In the genomic region with DNA sequence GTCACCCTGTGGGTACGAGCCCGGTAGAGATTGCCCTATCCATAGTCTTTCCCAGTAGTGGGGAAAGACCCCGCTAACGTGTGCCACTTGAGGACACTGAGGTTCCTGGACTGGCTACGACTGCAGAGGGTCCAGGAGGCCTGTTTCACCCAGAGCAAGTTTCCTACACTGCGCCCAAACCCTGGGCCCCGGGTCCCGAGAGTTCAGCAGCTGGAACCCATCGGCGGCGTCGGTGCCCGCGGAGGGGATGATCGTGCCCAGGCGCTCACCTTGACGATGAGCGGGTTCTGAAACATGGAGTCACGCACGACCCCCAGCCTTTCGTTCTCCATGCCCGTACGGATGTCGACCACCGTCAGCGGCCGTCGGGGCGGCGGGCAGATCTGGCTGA, we compare ENCODE assay signal across 8 mouse cellular contexts. TPM values are rescaled to one million over a fixed set of nuclear protein-coding genes. Genes with fewer than 3 reads are reported as not detected.
A peak's percentile ranks its signal among the peaks of the same experiment; 100 is the strongest.
DNase-seq lines count a peak whose midpoint lies in the region; ATAC-seq and TF ChIP-seq lines count a peak whose summit lies in the region.

No protein-coding gene starts in this region.

- H3K9ac ChIP-seq in forebrain, embryonic 16.5 days (replicated peaks; ENCODE audit: low read depth, low read length): peak overlapping the region; percentile 64
- peak overlapping the region; percentile 54; the same call in 1 of the 2 replicates for H3K9ac ChIP-seq in liver, postnatal 0 days (replicated peaks)

- 1% methylated on average over 30 of the region's 30 CpGs for WGBS in forebrain, embryonic 16.5 days
- WGBS in liver, postnatal 0 days (ENCODE audit: insufficient replicate concordance): 2% methylated on average over 30 of the region's 30 CpGs

- H3K4me1 ChIP-seq in forebrain, embryonic 16.5 days (replicated peaks; ENCODE audit: control insufficient read depth, insufficient read depth, low read length): peaks cover 13% of the 10 kb centered on the region
- H3K4me1 ChIP-seq in liver, postnatal 0 days (ENCODE audit: insufficient read depth): peaks cover 11% of the 10 kb centered on the region

- H3K9me3 ChIP-seq in forebrain, embryonic 16.5 days (ENCODE audit: control insufficient read depth, low read length): no peaks in the 10 kb centered on the region
- H3K9me3 ChIP-seq in liver, postnatal 0 days (ENCODE audit: low read length): no peaks in the 10 kb centered on the region

- H3K27me3 ChIP-seq in forebrain, embryonic 16.5 days (replicated peaks; ENCODE audit: control insufficient read depth, insufficient read depth, low read length): peaks cover 44% of the 10 kb centered on the region
- peaks cover 10% of the 10 kb centered on the region; the same call in 1 of the 2 replicates for H3K27me3 ChIP-seq in liver, postnatal 0 days (ENCODE audit: insufficient read depth, low read length)

- TF ChIP-seq CTCF in liver, postnatal 0 days (IDR thresholded peaks at IDR 0.05; ENCODE audit: low read depth): no peak

- no peak for ATAC-seq in forebrain, embryonic 16.5 days
- ATAC-seq in liver, postnatal 0 days: peak; percentile 34

- no peak for TF ChIP-seq EP300 in liver, postnatal 0 days (IDR thresholded peaks at IDR 0.05; ENCODE audit: low read depth)

- peak; percentile 15 for DNase-seq in gastrocnemius, postnatal 10 days
- DNase-seq in gastrocnemius, adult 18-20 months (ENCODE audit: low spot score): no peak
- peak; percentile 41 for DNase-seq in CD4-positive helper T cell, adult 2 months (ENCODE audit: low read depth, low spot score)
- DNase-seq in liver, postnatal 0 days: peak; percentile 20
- DNase-seq in ovary, postnatal 36 days (ENCODE audit: low spot score): no peak
- DNase-seq in adrenal gland, postnatal 4 days (ENCODE audit: low spot score in 2 of 2): no peak
- DNase-seq in adrenal gland, adult 18-20 months (ENCODE audit: low spot score in 2 of 2): no peak

- H3K36me3 ChIP-seq in forebrain, embryonic 16.5 days (ENCODE audit: control insufficient read depth, insufficient read depth): no peaks in the 10 kb centered on the region
- H3K36me3 ChIP-seq in liver, postnatal 0 days (replicated peaks; ENCODE audit: insufficient read depth, low read length): no peaks in the 10 kb centered on the region

- H3K27ac ChIP-seq in forebrain, embryonic 16.5 days (ENCODE audit: low read length): no peak overlapping the region
- H3K27ac ChIP-seq in liver, postnatal 0 days (ENCODE audit: low read depth): no peak overlapping the region

- H3K4me3 ChIP-seq in forebrain, embryonic 16.5 days (replicated peaks; ENCODE audit: low read length): peak overlapping the region; percentile 57
- peak overlapping the region; percentile 56 for H3K4me3 ChIP-seq in liver, postnatal 0 days (ENCODE audit: low read depth, low read length)

- peak overlapping the region; percentile 79 for H3K4me2 ChIP-seq in forebrain, embryonic 16.5 days (ENCODE audit: low read length)
- peak overlapping the region; percentile 94 for H3K4me2 ChIP-seq in liver, postnatal 0 days (ENCODE audit: low read depth, low read length)

RNA-seq across cellular contexts. Expression of a gene that starts 0.3 kb away (rescaled TPM):
- total RNA-seq in gastrocnemius, postnatal 10 days (2021): not detected
- total RNA-seq in gastrocnemius, adult 18-20 months (2021): not detected
- polyA plus RNA-seq in forebrain, embryonic 16.5 days (2015; fragmentation: Nextera tagmentation; extraction: Ambion mirVana): 0.20 TPM in 1 of 2 replicates, not detected in the other
- polyA plus RNA-seq in liver, postnatal 0 days (2015; fragmentation: Nextera tagmentation; extraction: Ambion mirVana): 0.06 TPM in 1 of 2 replicates, not detected in the other
- 1 to 10 TPM; 1.2 to 1.9 TPM for total RNA-seq in adrenal gland, postnatal 4 days (2021)
- total RNA-seq in adrenal gland, adult 18-20 months (2021): under 1 TPM; 0.16 to 0.30 TPM

RNA-seq across cellular contexts. Expression of a gene that starts 5.5 kb away (rescaled TPM):
- 1 to 10 TPM; 5.4 to 5.9 TPM for total RNA-seq in gastrocnemius, postnatal 10 days (2021)
- total RNA-seq in gastrocnemius, adult 18-20 months (2021): 1 to 10 TPM; 4.8 to 5.0 TPM
- polyA plus RNA-seq in forebrain, embryonic 16.5 days (2015; fragmentation: Nextera tagmentation; extraction: Ambion mirVana): 9.6 and 9.8 TPM in 2 replicates
- polyA plus RNA-seq in liver, postnatal 0 days (2015; fragmentation: Nextera tagmentation; extraction: Ambion mirVana): 3.0 and 3.1 TPM in 2 replicates
- 10 to 100 TPM; 16.4 to 16.8 TPM for total RNA-seq in adrenal gland, postnatal 4 days (2021)
- total RNA-seq in adrenal gland, adult 18-20 months (2021): 10 to 100 TPM; 12.6 to 14.8 TPM

Comparison
In these comparisons a context has a peak if more than half of its experiments do, and no peak if none do; other contexts are left out.
1. DNase-seq: peak in gastrocnemius, postnatal 10 days (single experiment), CD4-positive helper T cell, adult 2 months (single experiment) and liver, postnatal 0 days (single experiment); none in gastrocnemius, adult 18-20 months (single experiment), ovary, postnatal 36 days (single experiment), adrenal gland, postnatal 4 days (0 of 2) and adrenal gland, adult 18-20 months (0 of 2).